Mouse (Mus musculus): ENCODE results near the gene Rgs12. TPM values are rescaled to one million over a fixed set of nuclear protein-coding genes. Genes with fewer than 3 reads are reported as not detected.

Rgs12 gene
- polyA plus RNA-seq, 2 experiments from 2014 or later, result 5.3 to 11.0 TPM

DNA sequence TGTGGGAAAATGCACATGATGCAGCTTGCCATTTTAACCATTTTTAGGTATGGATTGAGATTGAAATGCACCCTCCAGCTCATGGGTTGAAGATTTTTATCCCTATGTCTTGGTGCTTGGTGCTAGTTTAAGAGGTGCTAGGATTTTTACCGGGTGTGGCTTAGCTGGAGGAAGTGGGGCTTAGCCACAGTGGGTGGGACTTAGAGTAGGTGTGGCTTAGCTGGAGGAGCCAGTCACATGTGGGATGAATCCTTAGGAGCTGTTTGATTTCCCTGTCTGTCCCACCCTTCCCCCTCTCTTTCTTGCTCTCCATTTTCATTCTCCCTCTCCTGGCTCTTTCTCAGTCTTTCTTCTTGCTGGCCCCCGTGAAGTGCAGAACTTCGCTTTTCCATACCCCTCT, 32.5 kb downstream of the Rgs12 start:
- ATAC-seq, result no peak

DNA sequence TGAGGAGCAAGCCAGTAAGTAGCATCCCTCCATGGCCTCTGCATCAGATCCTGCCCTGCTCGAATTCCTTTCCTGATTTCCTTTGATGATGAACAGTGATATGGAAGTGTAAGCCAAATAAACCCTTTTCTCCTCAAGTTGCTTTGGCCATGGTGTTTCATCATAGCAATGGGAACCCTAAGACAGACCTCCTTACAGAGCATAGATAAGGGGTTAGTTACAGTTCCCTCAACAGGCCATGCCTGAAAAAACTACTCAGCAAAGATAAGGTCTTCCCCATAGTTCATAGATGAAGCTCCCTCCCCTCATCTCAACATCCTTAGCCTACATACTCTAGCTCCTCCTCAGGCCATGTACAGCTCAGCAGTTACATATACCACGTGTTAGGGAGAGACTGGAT, 35.7 kb downstream of the Rgs12 start:
- no peak for ATAC-seq

DNA sequence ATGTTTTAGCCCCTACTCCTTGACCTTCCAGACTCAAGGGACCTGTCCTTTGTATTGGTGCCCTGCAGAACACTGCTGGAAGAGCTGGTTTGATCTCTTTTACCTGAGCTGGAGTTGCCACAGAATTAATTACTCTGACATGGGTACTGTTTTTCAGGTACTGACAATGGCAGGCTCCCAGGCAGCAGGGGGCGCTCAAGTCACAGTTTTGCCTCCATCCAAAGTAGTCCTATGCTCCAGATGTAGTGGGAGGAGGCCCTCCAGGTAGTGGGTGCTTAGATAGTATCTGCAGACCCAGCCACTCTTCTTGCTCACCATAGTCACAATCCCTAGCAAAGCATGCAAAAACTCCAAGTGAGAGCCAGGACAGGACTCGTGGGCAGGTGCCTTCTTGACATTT, 36.6 kb downstream of the Rgs12 start:
- ATAC-seq, result no peak

DNA sequence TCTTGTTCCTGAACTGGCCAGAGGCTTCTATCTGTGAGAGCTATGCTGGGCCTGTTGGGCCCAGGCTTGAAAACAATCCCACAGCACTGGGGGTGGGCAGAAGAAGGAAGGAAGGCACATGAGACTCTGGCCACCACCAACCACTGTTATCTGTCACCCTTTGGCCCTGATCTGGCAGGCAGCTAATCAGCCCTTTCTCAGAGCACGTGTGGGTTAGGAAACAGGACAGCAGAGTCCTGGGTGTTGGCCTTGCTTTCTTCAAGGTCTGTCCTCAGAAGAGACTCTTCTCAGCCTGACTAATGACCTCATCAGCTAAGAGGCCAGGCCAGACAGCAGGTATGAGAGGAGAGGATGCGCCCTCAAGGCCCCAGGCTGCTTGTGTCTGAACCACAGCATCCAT, 38.2 kb downstream of the Rgs12 start:
- ATAC-seq, result no peak

DNA sequence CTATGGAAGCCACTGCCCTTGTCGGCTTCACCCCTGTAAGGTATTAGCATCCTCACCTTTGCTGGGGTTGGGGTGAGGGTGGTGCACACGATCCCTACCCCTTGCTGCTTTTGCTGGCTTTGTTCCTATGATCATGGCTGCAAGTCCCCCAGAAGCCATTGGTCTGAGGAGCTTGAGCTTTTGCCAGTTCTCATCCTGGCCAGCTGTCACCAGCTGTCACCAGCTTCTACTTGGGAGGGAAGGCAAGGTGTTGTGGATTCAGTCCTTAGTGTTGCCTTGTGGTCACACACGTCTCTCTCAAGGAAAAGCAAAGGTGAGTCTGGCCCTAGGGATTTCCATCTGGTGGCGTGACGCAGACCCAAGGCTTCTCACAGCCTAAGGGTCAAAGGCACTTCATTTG, 39.4 kb downstream of the Rgs12 start:
- no peak for ATAC-seq

DNA sequence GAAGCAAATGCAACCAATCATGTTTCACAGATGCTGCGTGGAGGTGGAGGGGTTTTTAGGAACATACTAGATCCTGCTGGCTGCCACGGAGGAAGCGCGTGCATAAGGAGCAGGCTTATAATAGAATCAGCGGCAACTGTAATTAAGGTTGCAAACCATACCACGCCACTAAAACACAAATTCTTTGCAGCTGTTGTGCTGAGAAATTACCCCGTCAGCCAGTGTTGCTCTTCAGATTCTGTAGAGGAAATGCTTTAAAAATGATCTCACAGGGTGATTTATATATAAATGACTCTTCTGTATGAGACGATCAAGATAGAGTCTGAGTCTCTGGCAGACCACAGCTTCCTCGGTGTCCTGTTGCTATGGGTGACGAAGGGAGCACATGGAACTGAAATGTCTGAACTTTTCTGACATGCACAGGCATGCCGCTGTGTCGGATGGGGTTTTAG, 40.1 kb downstream of the Rgs12 start:
- peak; percentile 72 for ATAC-seq

DNA sequence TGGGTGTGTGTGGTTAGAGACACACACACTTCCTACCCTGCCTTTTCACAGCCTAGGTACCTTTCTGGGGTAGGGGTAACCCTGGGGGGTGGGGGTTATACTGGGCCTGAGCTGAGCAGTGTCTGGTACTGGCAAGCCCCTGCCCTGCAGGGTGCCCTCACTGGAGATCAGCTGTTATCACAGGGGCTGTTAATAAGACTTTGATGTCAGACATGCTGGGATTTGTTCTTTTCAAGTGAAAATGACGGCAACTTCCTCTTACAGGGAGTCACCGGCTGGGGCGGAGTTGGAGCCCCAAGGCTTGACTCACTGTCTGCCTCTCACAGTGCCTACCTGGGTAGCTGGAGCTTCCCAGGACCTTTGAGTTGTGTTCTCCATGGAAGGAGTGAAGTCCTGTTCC, 49.5 kb downstream of the Rgs12 start:
- no peak for ATAC-seq

DNA sequence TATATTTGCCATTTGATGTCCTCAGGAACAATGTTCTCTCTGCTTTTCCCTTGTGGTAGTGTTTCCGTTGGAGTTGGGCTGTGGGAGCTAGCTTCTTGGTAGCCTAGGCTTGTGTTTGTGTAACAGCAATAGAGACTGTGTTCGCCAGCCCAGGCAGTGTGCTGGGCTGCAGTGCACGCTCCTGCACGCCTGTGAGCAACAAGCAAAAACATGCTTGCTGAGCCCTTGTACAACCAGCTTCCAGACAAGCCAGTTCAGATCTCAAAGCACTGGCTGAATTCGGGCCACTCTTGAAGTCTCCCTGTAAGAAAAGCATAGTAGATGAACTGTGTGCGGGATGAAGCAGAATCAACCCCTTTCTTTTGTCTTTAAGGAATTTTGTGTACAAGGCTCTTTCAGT, 50.0 kb downstream of the Rgs12 start:
- ATAC-seq, result no peak

DNA sequence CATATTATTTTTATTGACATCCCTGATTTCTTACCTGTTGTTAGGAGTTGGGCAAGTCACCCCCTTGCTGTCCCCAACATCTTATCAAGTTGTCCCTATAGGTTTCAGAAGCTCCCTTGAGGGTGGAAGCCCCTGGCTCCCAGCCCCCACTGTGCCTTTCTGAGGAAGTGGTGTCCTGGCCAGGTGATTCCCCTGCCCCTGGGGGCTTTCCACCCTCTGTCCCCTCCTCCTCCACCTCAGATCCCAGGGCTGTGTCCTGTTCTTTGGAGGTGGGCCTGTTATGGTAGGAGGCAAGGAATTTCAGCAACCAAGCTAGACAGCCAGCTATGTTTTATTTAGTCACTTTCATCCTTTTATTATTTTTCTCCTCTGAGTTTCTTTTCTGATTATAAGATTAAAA, 51.1 kb downstream of the Rgs12 start:
- ATAC-seq, result no peak

DNA sequence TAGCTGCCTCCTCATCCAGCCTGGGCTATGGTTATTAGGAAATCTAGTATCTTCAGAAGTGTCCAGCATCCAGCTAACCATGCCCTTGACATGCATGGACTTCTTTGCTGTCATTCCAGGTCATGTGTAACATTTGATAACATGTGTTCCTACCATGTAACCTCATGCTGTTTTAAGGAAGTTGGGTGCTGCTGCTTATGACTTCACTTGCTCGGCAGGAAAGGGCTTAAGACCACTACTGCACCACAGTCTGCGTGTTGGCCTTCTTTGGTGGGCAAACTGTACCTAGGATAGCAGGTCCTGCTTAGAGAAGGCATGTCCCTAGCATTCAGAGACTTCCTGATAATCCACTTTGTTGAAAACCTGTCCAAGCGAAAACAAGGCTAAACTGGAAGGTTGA, 51.9 kb downstream of the Rgs12 start:
- ATAC-seq, result no peak

DNA sequence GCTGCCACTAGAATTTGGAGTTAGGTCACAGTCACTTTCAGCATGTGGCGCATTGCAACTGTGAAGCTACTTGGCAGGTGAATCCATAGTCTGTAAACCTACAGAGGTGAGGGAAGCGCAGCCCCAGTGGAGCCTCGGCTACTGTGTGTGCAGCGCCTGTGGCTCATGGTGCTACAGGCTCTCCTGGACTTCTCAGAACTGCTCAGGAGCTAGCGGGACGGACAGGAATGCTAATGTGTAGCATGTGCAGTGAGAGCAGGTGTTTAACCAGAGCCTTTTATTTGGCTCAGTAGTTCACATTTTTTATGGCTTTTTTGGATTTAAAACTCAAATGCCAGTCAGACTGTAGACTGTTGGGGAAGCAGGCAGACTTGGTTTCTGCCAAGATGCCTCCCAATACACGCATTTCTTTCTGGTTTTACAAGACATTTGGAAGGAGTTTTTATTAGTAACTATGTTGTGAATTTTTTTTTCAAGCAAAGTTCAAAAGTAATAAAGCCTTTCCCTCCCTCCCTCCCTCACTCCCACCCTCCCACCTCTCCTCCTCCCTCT, 54.4 kb downstream of the Rgs12 start:
- ATAC-seq, result no peak

DNA sequence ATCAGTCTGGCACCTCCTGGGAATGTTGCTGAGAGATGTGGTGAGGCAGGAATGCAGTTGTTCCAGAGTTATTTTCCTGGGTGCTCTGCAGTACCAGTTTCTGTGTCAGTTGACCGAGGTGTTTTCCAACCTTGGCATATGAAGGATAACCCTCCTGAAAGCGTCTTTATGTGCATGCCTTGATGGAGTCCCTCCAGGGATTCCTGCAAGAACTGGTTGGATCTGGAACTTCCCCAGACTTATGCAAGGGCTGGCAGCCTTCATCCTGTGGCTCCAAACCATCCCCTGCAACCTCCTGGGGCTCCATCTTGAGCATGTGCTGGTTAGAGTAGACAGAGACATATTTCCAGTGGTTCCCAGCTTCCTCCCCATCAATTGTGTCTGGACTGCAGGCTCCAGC, 55.5 kb downstream of the Rgs12 start:
- no peak for ATAC-seq

DNA sequence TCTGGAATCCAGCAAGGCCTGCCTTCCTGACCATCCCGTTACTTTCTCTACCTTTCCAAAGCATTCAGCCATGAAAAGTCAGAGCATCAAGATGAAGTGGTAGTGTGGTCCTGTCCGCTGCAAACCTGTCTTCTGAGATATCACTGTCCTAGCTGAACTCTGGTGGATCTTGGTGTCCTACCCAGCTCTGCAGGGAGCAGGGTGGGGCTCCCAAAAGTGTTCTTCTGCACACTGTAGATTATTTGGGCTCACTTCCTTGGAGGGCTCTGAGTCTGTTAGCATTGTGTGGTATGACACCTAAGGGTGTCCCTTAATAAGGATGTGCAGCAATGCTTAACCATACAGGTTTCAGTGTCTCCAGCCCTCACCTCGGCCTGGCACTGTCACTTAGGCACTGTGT, 56.4 kb downstream of the Rgs12 start:
- ATAC-seq, result no peak

DNA sequence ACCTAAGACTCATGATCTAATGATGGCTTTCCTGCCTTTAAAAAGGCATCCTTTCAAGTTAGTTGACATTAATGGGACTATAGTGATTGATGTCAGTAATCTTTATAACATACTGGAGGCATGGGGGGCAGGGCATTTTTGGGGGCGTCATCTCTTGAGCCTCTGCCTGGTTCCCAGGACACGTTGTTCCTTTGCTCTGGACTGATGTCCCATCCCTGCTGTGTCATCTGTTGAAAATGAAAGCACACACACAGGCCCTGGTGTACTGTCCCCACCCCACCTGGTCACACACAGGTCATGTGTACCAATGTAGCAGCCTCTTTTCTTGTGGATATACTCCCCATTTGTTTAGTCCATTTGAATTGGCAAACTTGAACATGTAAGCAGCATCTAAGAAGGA, 57.4 kb downstream of the Rgs12 start:
- no peak for ATAC-seq

DNA sequence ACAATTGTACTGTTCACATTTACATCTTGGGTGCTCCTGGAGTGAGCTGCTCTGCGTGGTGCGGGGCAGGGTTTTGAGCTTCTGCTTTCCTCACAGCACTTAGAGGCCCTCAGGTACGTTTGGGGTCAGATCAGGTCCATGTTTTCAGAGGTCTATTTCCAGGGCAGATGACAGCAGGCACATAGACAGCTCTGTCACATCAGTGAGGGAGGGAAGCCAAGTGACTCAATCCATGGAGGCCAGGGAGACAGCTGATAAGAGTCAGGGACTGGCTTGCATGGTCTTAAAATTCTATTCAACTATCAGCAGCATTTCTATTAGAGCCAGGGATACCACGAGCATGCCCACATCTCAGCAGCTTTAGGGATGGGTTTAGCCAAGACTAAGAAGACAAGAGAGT, 59.9 kb downstream of the Rgs12 start:
- ATAC-seq, result no peak

DNA sequence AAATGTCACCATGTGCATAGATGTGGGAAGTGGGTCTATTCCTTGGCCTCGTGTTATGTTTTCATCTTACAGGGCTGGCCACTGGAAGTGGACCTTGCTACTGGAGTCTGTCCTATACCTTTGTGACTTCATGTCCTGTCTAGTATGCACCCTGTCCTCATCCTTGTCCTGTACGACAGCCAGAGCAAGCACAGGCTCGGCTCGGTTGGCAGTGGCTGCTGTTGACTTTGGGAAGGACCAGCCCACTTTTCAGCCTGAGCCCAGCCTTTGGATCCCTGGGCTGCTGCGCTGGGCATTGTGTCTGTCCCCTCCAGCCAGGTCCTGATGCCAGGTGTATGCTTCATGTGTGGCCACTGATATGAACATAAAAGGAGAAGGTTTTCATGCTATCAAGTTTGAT, 61.4 kb downstream of the Rgs12 start:
- ATAC-seq, result no peak

DNA sequence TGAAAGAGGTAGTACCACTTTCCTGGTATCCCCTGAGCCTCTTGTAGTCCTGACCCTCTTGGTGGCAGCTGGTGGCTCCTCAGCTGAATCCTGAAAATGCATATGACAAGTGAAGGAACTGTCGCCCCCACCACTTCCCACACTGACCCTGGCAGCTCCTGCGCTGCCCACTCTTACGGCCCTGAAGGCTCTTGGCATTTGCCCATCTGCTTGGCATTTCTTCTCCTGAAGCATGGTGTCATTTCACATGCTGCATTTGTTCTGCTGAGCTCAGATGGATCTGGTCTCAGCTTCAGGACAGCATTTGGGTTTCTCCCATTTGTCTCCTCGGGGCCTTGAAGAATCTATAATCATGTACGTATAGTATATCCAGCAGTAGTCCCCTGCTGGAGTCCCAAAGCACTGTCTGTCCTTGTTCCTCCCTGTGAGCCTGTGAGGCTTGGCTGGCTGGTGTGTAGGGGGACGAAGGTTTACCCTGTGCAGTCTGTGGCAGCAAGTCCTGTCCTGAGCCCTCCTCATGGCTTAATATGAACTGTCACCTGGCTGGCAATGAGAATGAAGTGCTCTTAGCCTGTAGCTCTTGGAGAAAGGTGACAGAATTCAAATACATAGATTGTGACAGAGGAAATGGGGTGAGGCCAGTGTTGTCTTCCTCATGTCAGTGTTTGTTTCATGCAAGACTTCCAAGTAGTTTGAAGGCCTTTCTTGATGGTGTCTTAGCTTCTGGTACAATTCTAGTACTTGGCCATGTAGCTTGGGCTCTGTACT, 62.1 kb downstream of the Rgs12 start:
- ATAC-seq, result no peak

DNA sequence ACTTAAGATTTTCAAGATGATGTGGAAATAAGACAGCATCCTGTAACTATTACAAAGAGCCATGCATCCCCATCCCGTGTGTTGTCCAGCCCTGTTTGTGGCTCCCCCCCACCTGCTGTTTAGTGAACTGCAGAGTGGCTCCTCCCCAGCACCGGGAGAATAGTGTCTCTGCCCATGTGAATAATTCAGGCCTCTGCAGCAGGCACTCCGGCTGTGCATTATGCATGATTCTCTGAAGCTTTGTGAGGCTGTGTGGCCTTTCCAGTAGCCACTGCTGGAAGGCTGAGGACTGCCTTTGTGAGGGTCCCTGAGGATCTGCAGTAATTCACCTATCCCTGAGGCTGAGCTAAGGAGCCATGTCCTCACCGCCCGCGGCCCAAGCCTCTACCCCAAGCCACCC, 64.8 kb downstream of the Rgs12 start:
- ATAC-seq, result no peak

DNA sequence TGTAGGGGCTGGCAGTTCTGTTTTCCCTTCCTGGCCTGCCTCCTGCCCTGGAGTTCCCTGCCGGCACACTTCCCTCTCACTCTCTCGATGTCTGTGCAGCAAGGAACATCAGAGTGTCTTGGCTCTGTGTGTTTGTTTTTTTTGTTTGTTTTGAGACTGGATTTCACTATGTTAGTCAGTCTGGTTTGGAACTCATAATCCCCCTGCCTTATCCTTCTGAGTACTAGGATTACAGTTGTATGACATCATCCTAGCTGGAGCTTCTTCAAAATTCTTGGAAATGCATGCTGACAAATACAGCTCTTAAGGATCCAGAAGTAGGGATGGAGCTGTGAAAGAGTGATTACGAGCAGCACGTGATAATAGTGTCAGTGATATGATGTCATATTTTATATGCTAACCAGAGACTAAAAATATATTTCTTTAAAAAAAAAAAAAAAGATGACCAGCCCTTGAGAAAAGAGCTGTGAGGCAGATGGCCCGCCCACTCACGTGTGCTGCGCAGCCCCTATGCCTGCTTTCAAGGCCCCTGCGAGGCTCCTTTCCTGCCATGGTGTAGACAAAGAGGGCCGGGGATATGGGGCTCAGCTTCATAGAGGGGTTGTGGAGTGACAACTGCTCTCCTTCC, 70.5 kb downstream of the Rgs12 start:
- ATAC-seq, result no peak

DNA sequence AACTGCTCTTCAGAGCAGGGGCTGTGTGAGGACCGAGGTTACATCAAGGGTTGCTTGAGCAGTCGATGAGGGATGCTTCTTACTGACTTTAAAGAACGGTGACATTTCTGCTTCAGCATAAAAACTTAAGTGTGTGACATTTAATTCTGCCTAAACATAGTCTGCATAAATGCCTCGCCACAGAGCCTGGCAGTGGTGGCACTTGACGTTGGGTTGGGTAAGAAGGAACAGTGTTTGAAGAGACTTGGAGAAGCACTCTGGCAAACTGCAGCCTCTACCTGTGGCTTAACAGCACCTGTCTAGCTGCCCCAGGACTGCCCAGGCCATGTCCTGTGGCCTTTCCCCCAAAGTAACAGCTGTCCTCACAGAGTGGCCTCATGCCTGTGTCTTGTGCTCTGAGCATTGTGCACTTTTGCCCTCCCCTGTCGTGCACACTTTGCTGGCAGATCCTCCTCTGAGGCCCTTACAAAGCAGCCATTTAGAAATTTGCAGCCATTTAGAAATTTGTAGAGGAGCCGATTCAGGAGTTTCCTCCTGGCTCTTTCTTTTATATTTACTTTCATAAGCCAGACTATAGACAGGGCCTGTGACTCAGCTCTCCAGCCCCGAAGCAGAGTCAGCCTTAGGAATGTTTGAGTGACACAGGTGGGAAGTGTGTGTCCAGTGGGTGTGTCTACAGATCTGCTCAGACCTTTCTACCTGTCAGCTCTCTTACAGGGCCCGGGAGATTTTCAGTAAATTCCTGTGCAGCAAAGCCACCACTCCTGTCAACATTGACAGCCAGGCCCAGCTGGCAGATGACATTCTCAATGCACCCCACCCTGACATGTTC, 71.4 kb downstream of the Rgs12 start:
- no peak for ATAC-seq

DNA sequence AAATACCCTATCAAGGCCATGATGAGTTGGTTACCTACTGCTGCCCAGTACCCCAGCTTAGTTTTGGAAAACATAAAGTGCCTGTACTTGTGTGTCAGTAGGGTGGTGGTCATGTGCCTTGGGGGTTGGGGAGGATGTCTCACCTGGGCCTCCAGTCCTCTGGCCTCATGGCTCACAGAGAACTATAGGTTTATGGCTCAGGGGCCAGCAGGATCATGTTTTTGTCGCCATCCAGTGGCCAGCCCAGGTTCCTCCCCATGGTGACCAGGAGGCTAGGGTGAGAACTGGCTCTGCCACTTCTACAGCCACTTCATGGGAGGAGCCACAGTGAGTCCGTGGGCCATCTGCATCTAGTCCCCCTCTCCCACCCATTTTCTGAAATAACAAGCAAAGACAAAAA, 75.7 kb downstream of the Rgs12 start:
- ATAC-seq, result no peak

DNA sequence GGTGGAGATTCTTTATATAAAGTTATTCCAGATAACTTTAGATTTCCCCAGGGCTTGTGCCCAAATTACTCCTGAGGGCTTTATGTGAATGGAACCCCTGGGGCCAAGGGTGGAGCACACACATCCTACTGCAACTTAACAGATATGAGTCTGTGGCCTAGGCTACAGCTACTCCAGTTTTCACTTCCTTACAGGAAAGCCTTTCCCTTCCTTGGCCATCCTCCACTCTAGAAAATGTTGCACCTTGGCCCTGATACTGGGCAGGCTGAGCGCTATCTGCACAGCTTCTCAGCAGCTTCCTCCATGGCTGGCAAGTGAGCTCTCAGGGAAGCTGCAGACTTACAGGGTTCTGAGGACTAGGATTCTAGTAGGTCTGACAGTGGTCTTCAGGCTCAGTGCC, 80.1 kb downstream of the Rgs12 start:
- ATAC-seq, result no peak

DNA sequence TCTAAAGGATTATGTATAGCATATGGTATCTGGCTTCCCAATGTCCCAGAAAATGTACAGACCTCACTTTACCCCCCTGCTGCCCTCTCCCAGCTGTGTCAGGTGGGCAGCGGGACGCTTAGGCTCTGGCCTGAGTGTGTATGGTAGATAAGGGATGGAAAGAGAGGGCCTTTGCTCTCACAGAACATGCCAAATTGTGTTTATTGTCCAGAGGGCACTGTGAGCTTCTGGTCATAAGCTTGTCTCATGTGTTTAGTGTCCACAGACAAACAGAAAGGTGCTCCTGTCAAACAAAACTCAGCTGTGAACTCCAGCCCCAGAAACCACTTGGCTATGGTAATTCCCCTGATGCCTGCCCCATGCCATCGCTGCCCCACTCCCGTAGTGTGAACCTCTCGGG, 80.5 kb downstream of the Rgs12 start:
- ATAC-seq, result no peak

DNA sequence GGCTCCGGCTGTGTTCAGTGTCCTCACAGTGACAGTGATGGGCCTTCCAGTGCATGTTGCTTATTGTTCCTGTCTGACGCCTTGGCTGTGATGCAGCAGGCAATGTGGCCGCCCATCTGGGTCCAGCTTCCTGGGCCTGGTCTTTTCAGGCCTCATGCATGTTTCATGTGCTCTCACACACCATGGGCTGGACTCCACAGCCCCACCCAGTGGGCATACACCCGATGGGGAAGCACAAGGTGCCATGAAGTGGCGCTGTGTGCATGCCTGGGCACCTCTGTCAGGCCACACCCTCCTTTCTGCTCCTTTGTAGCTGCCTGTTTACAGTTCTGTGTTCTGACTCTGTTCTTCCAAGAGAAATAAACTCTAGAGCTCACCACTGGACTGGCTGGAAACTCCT, 83.8 kb downstream of the Rgs12 start:
- ATAC-seq, result no peak
